Mouse (Mus musculus) CH12.LX (cell line): Measurements from ENCODE around the gene Aff1. TPM values are rescaled to one million over a fixed set of nuclear protein-coding genes. Genes with fewer than 3 reads are reported as not detected.

Experiments
- DNase-seq: peaks from one replicate; pipeline ENCODE4 v3.0.0-alpha.2; 2013; ENCODE audit errors: extremely low read depth
- H3K27ac ChIP-seq: 2 replicates; pipeline ENCODE4 v1.5.1; 2012; ENCODE audit warnings: low read depth, mild to moderate bottlenecking, control low read depth, moderate library complexity; ENCODE audit not compliant: insufficient read depth
- H3K27me3 ChIP-seq: replicated peaks from 2 replicates; pipeline ENCODE3; 2012; ENCODE audit warnings: inconsistent platforms
- H3K36me3 ChIP-seq, 2 experiments: replicated peaks in 1 of 2; 2 replicates each; pipeline versions ENCODE3 to v1.6.1; 2012; ENCODE audit warnings: inconsistent platforms in 1 of 2, low read length in 1 of 2, mild to moderate bottlenecking in 1 of 2, mixed read lengths in 1 of 2, moderate library complexity in 1 of 2; ENCODE audit not compliant: control insufficient read depth in 1 of 2, insufficient read depth in 1 of 2
- H3K4me1 ChIP-seq, 2 experiments: 2 replicates each; pipeline ENCODE4 v1.6.1; 2012; ENCODE audit warnings: inconsistent platforms in 1 of 2, moderate library complexity in 1 of 2; ENCODE audit not compliant: insufficient read depth in 2 of 2, control insufficient read depth in 1 of 2
- H3K4me2 ChIP-seq: 2 replicates; pipeline ENCODE4 v1.6.1; 2012; ENCODE audit warnings: low read depth, mild to moderate bottlenecking, control low read depth; ENCODE audit not compliant: poor library complexity, insufficient read depth, severe bottlenecking
- H3K4me3 ChIP-seq, 3 experiments: fragments of 150-350 bp in 1 of 3; sonication (generic) in 1 of 3; replicated peaks in 1 of 3; 2 replicates each; pipeline versions ENCODE3 to v1.5.1; 2011 to 2012; ENCODE audit warnings: low read depth in 2 of 3, low read length in 2 of 3, mild to moderate bottlenecking in 2 of 3, moderate library complexity in 2 of 3, control low read depth in 1 of 3, improper control_type of control experiment in 1 of 3, inconsistent platforms in 1 of 3, mixed read lengths in 1 of 3; ENCODE audit not compliant: poor library complexity in 1 of 3
- H3K79me2 ChIP-seq: replicated peaks from 2 replicates; pipeline ENCODE4 v1.6.1; 2012; ENCODE audit warnings: mild to moderate bottlenecking, moderate library complexity; ENCODE audit not compliant: control insufficient read depth, poor library complexity, insufficient read depth, severe bottlenecking; ENCODE audit errors: extremely low read depth
- H3K9ac ChIP-seq: 2 replicates; pipeline ENCODE4 v1.6.1; 2012; ENCODE audit warnings: low read depth, mild to moderate bottlenecking, control low read depth, moderate library complexity; ENCODE audit not compliant: insufficient read depth
- H3K9me3 ChIP-seq: replicated peaks from 2 replicates; pipeline ENCODE3; 2012; ENCODE audit warnings: low read length, inconsistent platforms, mixed read lengths
- CHD1 ChIP-seq: IDR thresholded peaks from 2 replicates; pipeline ENCODE4 v1.6.1; 2012; ENCODE audit warnings: low read depth, low read length, improper control_type of control experiment, inconsistent platforms
- CHD2 ChIP-seq: IDR thresholded peaks from 2 replicates; pipeline ENCODE4 v1.6.1; 2011; ENCODE audit warnings: low read length, improper control_type of control experiment
- ELF1 ChIP-seq: IDR thresholded peaks from 2 replicates; pipeline ENCODE4 v1.6.1; 2014; ENCODE audit warnings: low read depth, mild to moderate bottlenecking, inconsistent platforms, low read length, improper control_type of control experiment
- EP300 ChIP-seq: IDR thresholded peaks from 2 replicates; pipeline ENCODE4 v1.6.1; 2011; ENCODE audit warnings: low read length, improper control_type of control experiment
- ETS1 ChIP-seq: conservative IDR thresholded peaks from 2 replicates; pipeline ENCODE4 v1.6.1; 2012; ENCODE audit warnings: low read depth, mild to moderate bottlenecking, inconsistent platforms, low read length, improper control_type of control experiment, moderate library complexity
- GABPA ChIP-seq: IDR thresholded peaks from 2 replicates; pipeline ENCODE4 v1.6.1; 2012; ENCODE audit warnings: low read depth, low read length, improper control_type of control experiment, inconsistent platforms; ENCODE audit not compliant: insufficient replicate concordance
- MAFK ChIP-seq: IDR thresholded peaks from 2 replicates; pipeline ENCODE4 v1.6.1; 2011; ENCODE audit warnings: low read length, improper control_type of control experiment; ENCODE audit not compliant: insufficient replicate concordance
- MEF2A ChIP-seq: IDR thresholded peaks from 2 replicates; pipeline ENCODE4 v1.6.1; 2014; ENCODE audit warnings: low read depth, mild to moderate bottlenecking, inconsistent platforms, low read length, improper control_type of control experiment, borderline replicate concordance
- MYC ChIP-seq: IDR thresholded peaks from 2 replicates; pipeline ENCODE4 v1.6.1; 2011; ENCODE audit warnings: low read depth, mild to moderate bottlenecking, improper control_type of control experiment, low read length
- RAD21 ChIP-seq: IDR thresholded peaks from 2 replicates; pipeline ENCODE4 v1.6.1; 2011; ENCODE audit warnings: low read depth, mild to moderate bottlenecking, low read length, improper control_type of control experiment, moderate library complexity
- RCOR1 ChIP-seq: conservative IDR thresholded peaks from 2 replicates; pipeline ENCODE4 v1.6.1; 2012; ENCODE audit warnings: low read depth, mild to moderate bottlenecking, inconsistent platforms, low read length, improper control_type of control experiment
- SMC3 ChIP-seq: IDR thresholded peaks from 2 replicates; pipeline ENCODE4 v1.6.1; 2011; ENCODE audit warnings: low read depth, low read length, improper control_type of control experiment
- TBP ChIP-seq: conservative IDR thresholded peaks from 2 replicates; pipeline ENCODE4 v1.6.1; 2011; ENCODE audit warnings: low read depth, low read length, improper control_type of control experiment
- ZKSCAN1 ChIP-seq: IDR thresholded peaks from 2 replicates; pipeline ENCODE4 v1.6.1; 2012; ENCODE audit warnings: low read depth, inconsistent platforms, low read length, improper control_type of control experiment, borderline replicate concordance
- ZNF384 ChIP-seq: IDR thresholded peaks from 2 replicates; pipeline ENCODE4 v1.6.1; 2012; ENCODE audit warnings: low read depth, low read length, improper control_type of control experiment, inconsistent platforms
- dilution Hi-C: fragments of 300-500 bp; cut with MboI; formaldehyde crosslinking; loops from 2 replicates; pipeline ENCODE4 v1.14.3; 2020; ENCODE audit warnings: low sequenced_read_pairs; ENCODE audit not compliant: extremely low pct_unique_long_range_greater_than_20kb, extremely low pct_ligation_motif_present
- in situ Hi-C: fragments of 300-500 bp; cut with MboI; formaldehyde crosslinking; loops from 3 replicates; pipeline ENCODE4 v1.14.3; 2019; ENCODE audit warnings: low sequenced_read_pairs, low pct_ligation_motif_present, low pct_unique_long_range_greater_than_20kb, mixed read lengths
- polyA plus RNA-seq: library from polyadenylated mRNA; unstranded; fragments of >175 nt; gene quantifications from 2 replicates; pipeline ENCODE4 v1.2.1, GENCODE M21; 2012; ENCODE audit warnings: low read depth; ENCODE audit not compliant: insufficient read length
- total RNA-seq, 2 experiments: library from RNA; depleted of rRNA; stranded (reverse); fragments of 300-350 nt in 1 of 2; fragments of >200 nt in 1 of 2; gene quantifications; 2 replicates each; pipeline ENCODE4 v1.2.3; 2012 to 2014

Aff1 gene
- total and polyA plus RNA-seq, 3 experiments = 13.2 to 38.9 (median 21.8) TPM

DNA sequence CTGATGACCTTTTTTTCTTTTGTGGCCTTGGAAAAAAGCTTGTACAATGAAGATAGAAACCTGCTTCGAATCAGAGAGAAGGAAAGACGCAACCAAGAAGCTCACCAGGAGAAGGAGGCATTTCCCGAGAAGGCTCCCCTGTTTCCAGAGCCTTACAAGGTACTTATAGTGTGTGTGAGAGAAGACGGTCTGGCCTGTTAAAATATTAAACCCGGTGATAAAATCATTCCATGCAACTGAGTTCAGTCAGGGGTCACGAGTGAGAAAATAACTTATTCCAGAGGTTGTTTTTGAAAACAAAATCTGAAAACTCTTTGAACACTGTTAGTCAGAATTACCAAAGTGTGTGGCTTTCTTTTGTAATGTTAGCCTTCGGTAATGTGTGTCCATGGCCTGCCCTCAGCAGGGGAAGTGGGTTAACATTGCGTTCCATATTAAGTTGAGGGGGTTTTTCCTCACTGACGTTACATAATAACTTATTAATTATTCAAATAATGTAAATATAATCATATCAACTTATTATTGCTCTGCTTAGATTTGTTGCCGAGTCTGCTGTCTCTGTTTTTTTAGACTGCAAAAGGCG, 91.0 kb downstream of the Aff1 start:
- H3K9ac ChIP-seq = no peak overlapping the region
- in situ Hi-C loops (no loop called here), dilution Hi-C loops (no loop called here)
- TF ChIP-seq CHD2 (no peak), SMC3 (no peak), ETS1 (no peak), MAFK (no peak), MEF2A (no peak), ZKSCAN1 (no peak)
- H3K4me1 ChIP-seq = peaks cover 21 to 70% of the 10 kb centered on the region in 2 experiments
- peaks cover 45 to 72% of the 10 kb centered on the region in 2 experiments for H3K36me3 ChIP-seq
- H3K9me3 ChIP-seq = no peaks in the 10 kb centered on the region
- no peak overlapping the region for H3K4me3 ChIP-seq
- no peak for DNase-seq
- no peak overlapping the region for H3K4me2 ChIP-seq
- H3K79me2 ChIP-seq = peaks cover 92% of the 10 kb centered on the region
- H3K27me3 ChIP-seq = no peaks in the 10 kb centered on the region
- no peak overlapping the region for H3K27ac ChIP-seq

DNA sequence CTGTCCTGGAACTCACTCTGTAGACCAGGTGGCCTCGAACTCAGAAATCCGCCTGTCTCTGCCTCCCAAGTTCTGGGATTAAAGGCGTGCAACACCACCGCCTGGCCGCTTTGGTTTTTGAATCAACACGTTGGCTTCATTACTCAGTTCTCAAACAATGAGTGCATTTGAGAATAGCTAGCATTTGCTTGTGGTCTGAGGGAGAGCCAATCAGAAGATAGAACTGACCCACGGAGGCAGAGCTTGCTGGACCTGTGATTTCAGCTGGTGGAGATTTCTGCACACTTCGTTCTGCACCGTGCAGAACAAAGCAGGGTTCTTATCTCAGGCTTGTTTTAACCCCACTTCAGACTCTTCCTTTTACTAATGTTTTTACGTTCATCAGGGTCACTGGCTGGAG, 93.9 kb downstream of the Aff1 start:
- H3K27ac ChIP-seq = no peak overlapping the region
- H3K4me2 ChIP-seq = no peak overlapping the region
- H3K36me3 ChIP-seq = peaks cover 60 to 89% of the 10 kb centered on the region in 2 experiments
- dilution Hi-C loops (no loop called here), in situ Hi-C loops (no loop called here)
- no peaks in the 10 kb centered on the region for H3K9me3 ChIP-seq
- no peak for TF ChIP-seq CHD1
- TF ChIP-seq MEF2A = no peak
- no peak for TF ChIP-seq RCOR1
- no peak for TF ChIP-seq CHD2
- TF ChIP-seq ZNF384 = no peak
- TF ChIP-seq TBP = no peak
- TF ChIP-seq ZKSCAN1 = no peak
- TF ChIP-seq ELF1 = no peak
- no peak for TF ChIP-seq GABPA
- no peak for DNase-seq
- peaks cover 5 to 48% of the 10 kb centered on the region in 2 experiments; a peak in 3 of 4 replicates for H3K4me1 ChIP-seq
- H3K79me2 ChIP-seq = peaks cover 88% of the 10 kb centered on the region
- no peaks in the 10 kb centered on the region for H3K27me3 ChIP-seq
- H3K4me3 ChIP-seq = no peak overlapping the region
- H3K9ac ChIP-seq = no peak overlapping the region

DNA sequence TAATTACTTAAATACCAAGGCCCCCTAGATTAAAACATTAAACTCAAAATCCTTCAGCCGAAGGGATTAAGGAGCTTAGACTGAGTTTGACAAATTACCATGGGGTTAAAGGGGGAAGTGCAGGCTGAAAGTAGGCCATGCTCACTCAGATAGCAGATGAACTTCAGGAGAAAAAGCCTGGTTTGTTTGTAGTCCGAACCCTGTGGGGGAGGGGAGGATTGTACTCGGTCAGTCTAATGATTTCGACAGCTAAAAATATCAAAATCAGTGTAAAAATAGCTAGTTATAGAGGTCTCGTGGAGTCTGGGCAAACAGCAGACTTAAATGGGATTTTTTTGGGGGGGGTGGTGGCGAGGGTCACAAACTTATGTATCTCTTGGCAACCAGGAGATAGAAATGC, 96.3 kb downstream of the Aff1 start:
- Histone ChIP-seq H3K9ac (no peak overlapping the region), H3K9me3 (no peaks in the 10 kb centered on the region), H3K27me3 (no peaks in the 10 kb centered on the region), H3K36me3 (peaks cover 73 to 96% of the 10 kb centered on the region in 2 experiments), H3K79me2 (peaks cover 83% of the 10 kb centered on the region), H3K27ac (no peak overlapping the region), H3K4me1 (peaks cover 0 to 34% of the 10 kb centered on the region in 2 experiments; a peak in 2 of 4 replicates), H3K4me3 (no peak overlapping the region), H3K4me2 (no peak overlapping the region)
- TF ChIP-seq MYC (no peak), RAD21 (no peak), EP300 (no peak), CHD1 (no peak)
- in situ Hi-C loops (no loop called here), dilution Hi-C loops (no loop called here)
- no peak for DNase-seq
